Mouse (Mus musculus): Measurements from ENCODE around the gene Slc9a1.

- TF ChIP-seq CTCF (IDR thresholded peaks at IDR 0.05; ENCODE audit: extremely low read depth, insufficient read depth, low read length) = no peak
- TF ChIP-seq POLR2A (IDR thresholded peaks at IDR 0.05; ENCODE audit: extremely low read depth, insufficient read depth, low read length) = no peak
Observed at GRCm38 (mm10) chr4:133328129-133328528, 41.4 kb upstream of the Slc9a1 start.

Data from cortical plate, adult 2 months (tissue).